Mouse (Mus musculus) B cell, adult 2 months (primary cell): ENCODE measurements at regions not wholly inside any gene's neighbourhood (a gene's known extent, or its start where the extent isn't known, plus 50 kb on each side); places are given as distances from the start of the nearest gene placed in this dataset.

Source experiments
- DNase-seq, 2 experiments: peaks; one replicate each; pipeline ENCODE4 v3.0.0; 2022

- DNase-seq, result no peak
Measured at GRCm38 (mm10) chr1:163190841-163191240, 105.4 kb upstream of the Mroh9 start.

GRCm38 (mm10) chr1:163181851-163182250 lies 96.4 kb upstream of the Mroh9 start:
- DNase-seq, result no peak

DNA sequence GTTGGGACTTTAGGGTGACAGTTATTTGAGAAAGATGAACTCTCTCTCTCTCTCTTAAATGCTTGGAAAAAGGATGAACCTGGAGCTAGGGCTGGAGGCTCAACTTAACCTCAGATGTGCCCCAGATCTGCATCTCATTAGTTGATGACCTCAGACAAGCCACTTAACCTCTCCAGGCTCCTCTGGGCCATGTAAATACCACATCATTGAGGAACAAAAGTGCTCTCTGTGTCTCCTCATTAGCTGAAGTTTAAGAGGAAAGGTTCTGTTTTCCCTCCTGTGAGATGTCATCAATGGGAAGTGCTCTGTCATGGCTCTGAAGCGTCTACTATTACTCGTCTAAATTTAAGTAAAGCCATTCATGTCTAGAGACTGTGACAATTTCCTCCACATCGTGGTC lies 91.5 kb upstream of the Mroh9 start:
- DNase-seq, result no peak

DNA sequence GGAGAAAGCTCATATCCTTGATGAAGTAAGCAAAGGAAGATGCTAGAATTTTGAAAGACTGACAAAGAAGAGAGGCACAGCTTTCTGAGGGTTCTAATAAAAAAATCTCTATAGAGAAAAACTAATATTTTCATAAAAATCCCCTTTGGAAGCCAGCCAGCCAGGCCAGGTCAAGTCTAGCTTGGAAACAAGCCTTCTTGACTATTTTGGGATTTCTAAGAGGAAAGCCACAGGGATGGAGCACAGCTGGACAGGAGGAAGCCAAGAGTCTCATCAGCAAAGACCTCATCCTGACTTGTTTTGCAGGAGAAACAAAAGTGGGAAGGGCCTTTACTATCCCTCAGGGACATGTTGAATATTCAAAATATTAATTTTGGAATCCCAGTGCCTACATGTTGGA lies 81.6 kb upstream of the Mroh9 start:
- no peak for DNase-seq

DNA sequence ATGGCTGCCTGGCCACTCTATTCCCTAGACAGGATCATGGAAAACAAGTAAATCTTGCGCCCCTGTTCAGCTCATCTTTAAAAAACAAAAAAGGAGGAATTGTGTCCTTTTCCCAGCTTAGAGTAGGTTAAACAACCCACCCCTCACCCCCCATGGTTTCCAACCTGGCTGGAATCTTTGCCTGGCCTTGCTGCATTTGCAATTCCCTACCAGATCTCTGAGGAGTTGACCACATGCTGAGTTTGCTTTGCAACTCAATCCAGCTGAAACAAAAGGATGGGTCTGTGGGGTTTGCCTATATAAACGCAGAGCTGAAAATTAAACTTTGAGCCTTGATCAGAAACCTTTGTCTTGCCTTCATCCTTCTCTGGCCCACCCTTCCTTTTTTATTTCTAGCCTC lies 78.2 kb upstream of the Mroh9 start:
- no peak for DNase-seq

DNA sequence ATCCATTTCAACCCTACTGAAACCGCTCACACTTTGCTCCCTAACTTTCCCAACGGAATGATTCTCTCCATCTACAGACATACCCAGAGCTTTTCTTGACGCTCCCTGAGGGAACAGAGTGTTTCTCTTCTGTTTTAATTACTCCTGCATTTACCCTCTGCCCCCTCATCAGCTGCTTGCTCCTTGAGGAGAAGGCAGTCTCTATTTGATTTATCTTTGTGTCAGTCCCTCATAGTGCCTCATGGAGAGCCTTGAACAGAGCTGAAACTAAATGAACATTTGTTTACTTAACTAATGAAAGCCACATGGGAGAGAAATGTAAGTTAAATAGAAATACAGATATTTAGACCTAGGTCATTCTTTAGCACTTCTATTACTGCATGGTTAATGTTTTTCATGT lies 74.4 kb upstream of the Mroh9 start:
- DNase-seq, result no peak

DNA sequence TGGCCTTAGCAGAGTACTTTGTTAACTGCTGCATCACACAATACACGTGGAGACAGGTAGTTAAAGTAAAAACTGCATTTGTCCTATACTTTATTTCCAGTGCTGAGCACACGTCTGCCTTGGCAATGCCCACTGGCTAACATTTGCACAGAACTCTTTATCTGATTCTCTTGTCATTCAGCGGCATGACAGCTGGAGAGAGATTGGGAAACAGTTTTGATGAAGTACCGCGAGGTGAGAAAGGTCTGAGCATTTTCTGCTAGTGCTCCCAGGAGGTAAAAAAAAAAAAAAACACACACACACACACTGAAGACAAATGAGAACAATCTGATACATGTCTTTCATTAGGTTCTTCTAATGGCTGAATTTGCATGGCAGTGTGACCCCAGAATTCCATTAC lies 73.0 kb upstream of the Mroh9 start:
- DNase-seq, result no peak

GRCm38 (mm10) chr1:163150203-163150855 lies 64.9 kb upstream of the Mroh9 start:
- peak; percentile 6 to 13 for DNase-seq

DNA sequence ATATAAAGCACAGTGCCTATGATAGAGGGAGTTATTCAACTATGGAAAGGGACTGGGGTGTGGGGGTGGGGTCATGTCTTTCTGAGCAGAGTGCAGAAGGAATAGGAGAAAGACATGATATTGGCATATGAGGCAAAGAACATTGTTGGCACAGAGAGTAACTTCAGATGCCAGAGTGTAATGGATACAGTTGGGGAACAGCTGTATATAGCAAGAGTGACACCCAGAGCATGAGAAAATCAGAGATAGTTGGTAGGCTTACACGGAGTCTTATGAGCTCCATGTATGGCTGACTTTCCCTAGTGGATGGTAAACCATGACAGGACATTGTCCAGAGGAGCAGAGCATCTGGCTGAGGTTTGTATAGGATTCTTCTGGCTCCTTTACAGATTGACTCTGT lies 61.2 kb upstream of the Mroh9 start:
- no peak for DNase-seq

GRCm38 (mm10) chr1:163143113-163143512 lies 57.6 kb upstream of the Mroh9 start:
- no peak for DNase-seq

DNA sequence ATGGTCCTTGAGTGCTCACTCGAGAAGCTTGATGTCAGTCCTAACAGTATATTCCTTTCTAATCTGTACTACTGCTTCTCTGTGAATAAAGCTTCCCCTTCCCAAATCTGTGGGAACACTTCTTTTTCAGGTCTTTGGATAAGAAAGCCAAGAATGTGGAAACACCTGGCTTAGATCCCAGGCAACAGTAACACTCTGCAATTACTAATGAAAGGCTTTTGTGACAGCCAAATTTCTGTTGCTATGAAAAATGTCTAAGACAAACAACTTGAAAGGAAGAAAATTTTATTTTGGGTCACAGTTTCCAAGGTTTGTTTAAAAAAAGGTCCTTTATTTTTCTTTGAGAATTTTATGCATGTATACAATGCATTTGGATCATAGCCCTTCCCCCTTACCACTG lies 56.0 kb upstream of the Mroh9 start:
- no peak for DNase-seq

- no peak for DNase-seq
Measured at GRCm38 (mm10) chr1:163138179-163138578, 52.7 kb upstream of the Mroh9 start.
